Comparison of ENCODE assay signal across 30 mouse cellular contexts in genomic region chr3:51248600-51248999, GRCm38 (mm10).
"Had no signal": no experiment of that assay in that cellular context is flagged by ENCODE, and none has a peak within 500 bp of the region (broad histone marks: within the 10 kb centered on the region; RNA-seq: fewer than 3 reads in every experiment).

No protein-coding gene starts in this region.

- H3K4me3 ChIP-seq: heart, embryonic 12.5 days; heart, embryonic 13.5 days; heart, embryonic 15.5 days; hindbrain, embryonic 12.5 days; hindbrain, embryonic 13.5 days; hindbrain, embryonic 15.5 days; intestine, embryonic 15.5 days; kidney, embryonic 15.5 days; layer of hippocampus, adult 2 months; left cerebral cortex, adult 2 months had no signal

- H3K27ac ChIP-seq: heart, embryonic 13.5 days; heart, embryonic 15.5 days; hindbrain, embryonic 12.5 days; hindbrain, embryonic 13.5 days; hindbrain, embryonic 14.5 days; hindbrain, embryonic 15.5 days; hindbrain, postnatal 0 days; intestine, embryonic 15.5 days; kidney, embryonic 15.5 days; kidney, postnatal 0 days; layer of hippocampus, adult 2 months; left cerebral cortex, adult 2 months had no signal

- DNase-seq: heart, postnatal 10 days; heart, postnatal 14 days; heart, postnatal 36 days; heart, postnatal 4 days; kidney, adult 11 months; kidney, adult 18-20 months; kidney, adult 2 months; kidney, adult 8-10 months; kidney, adult 9 months; kidney, postnatal 14 days; kidney, postnatal 36 days; kidney, postnatal 4 days; layer of hippocampus, adult 9-11 months; layer of hippocampus, postnatal 36 days had no signal

- H3K9me3 ChIP-seq: heart, embryonic 12.5 days; heart, embryonic 13.5 days; heart, embryonic 15.5 days; hindbrain, embryonic 12.5 days; hindbrain, embryonic 13.5 days; hindbrain, embryonic 15.5 days; intestine, embryonic 15.5 days; kidney, embryonic 15.5 days had no signal

- H3K4me1 ChIP-seq: heart, embryonic 12.5 days; hindbrain, embryonic 12.5 days; hindbrain, embryonic 13.5 days; hindbrain, embryonic 15.5 days; intestine, embryonic 15.5 days had no signal

- H3K9ac ChIP-seq: heart, embryonic 12.5 days; heart, embryonic 13.5 days; heart, embryonic 15.5 days; hindbrain, embryonic 12.5 days; hindbrain, embryonic 13.5 days; hindbrain, embryonic 14.5 days; hindbrain, embryonic 15.5 days; intestine, embryonic 15.5 days; kidney, embryonic 15.5 days had no signal

- ATAC-seq: inflammation-experienced regulatory T-cells, adult 6 months; intestine, embryonic 15.5 days; intestine, postnatal 0 days had no signal

- H3K4me2 ChIP-seq: heart, embryonic 11.5 days; heart, embryonic 12.5 days; heart, embryonic 13.5 days; heart, embryonic 15.5 days; hindbrain, embryonic 12.5 days; hindbrain, embryonic 13.5 days; hindbrain, embryonic 14.5 days; hindbrain, embryonic 15.5 days; intestine, embryonic 15.5 days; kidney, embryonic 15.5 days had no signal

- H3K27me3 ChIP-seq: heart, embryonic 12.5 days; heart, embryonic 13.5 days; heart, embryonic 15.5 days; hindbrain, embryonic 12.5 days; hindbrain, embryonic 13.5 days; hindbrain, embryonic 15.5 days; intestine, embryonic 15.5 days; kidney, embryonic 15.5 days had no signal
